Mouse (Mus musculus): ENCODE results near the gene Jak3. TPM values are rescaled to one million over a fixed set of nuclear protein-coding genes. Genes with fewer than 3 reads are reported as not detected.
"Not testable (repeated sequence)": the region's sequence is repeated elsewhere in the genome, so short reads cannot be mapped to it uniquely, and the experiment has no call there.

The Jak3 gene
- polyA plus RNA-seq, 1 experiment from 2014 or later: 0.99 TPM

- ATAC-seq (ENCODE audit: low FRiP score): no peak
- DNase-seq (ENCODE audit: low spot score): no peak
- WGBS: 2% methylated on average over 8 of the region's 8 CpGs
- peaks cover 100% of the 10 kb centered on the region for H3K27me3 ChIP-seq (ENCODE audit: control insufficient read depth, insufficient read depth, low read length)
- no peak overlapping the region for H3K4me2 ChIP-seq (replicated peaks; ENCODE audit: low read depth, low read length)
- no peak overlapping the region for H3K9ac ChIP-seq (ENCODE audit: low read depth, low read length)
- H3K4me1 ChIP-seq (replicated peaks; ENCODE audit: control insufficient read depth, insufficient read depth, low read length): 0 out of 2 replicates have a peak, but pooled peaks cover 3% of the 10 kb centered on the region
- no peaks in the 10 kb centered on the region for H3K9me3 ChIP-seq (ENCODE audit: control insufficient read depth, low read length)
- no peaks in the 10 kb centered on the region for H3K36me3 ChIP-seq (ENCODE audit: control insufficient read depth, insufficient read depth, low read length)
- H3K27ac ChIP-seq (ENCODE audit: low read depth, low read length): no peak overlapping the region
- peak overlapping the region; percentile 1; the same call in 1 of the 2 replicates for H3K4me3 ChIP-seq (ENCODE audit: low read depth, low read length)
These were observed 11.5 kb downstream of the Jak3 start for GRCm38 (mm10) chr8:71687616-71688015.

GRCm38 (mm10) chr8:71689028-71689427 lies 12.9 kb downstream of the Jak3 start, which contains the start of gene Insl3:
Insl3 (plus strand) TSS chr8:71689214.
- Histone ChIP-seq H3K36me3 (ENCODE audit: control insufficient read depth, insufficient read depth, low read length) (no peaks in the 10 kb centered on the region), H3K27ac (ENCODE audit: low read depth, low read length) (no peak within 1 kb of the TSS), H3K4me2 (replicated peaks; ENCODE audit: low read depth, low read length) (no peak within 1 kb of the TSS), H3K4me3 (ENCODE audit: low read depth, low read length) (no peak within 1 kb of the TSS), H3K4me1 (replicated peaks; ENCODE audit: control insufficient read depth, insufficient read depth, low read length) (peaks cover 6% of the 10 kb centered on the region; the same call in 1 of the 2 replicates), H3K9me3 (ENCODE audit: control insufficient read depth, low read length) (no peaks in the 10 kb centered on the region), H3K9ac (ENCODE audit: low read depth, low read length) (no peak within 1 kb of the TSS), H3K27me3 (ENCODE audit: control insufficient read depth, insufficient read depth, low read length) (peaks cover 100% of the 10 kb centered on the region)
- WGBS: 7% methylated on average over 33 of the region's 33 CpGs
- DNase-seq (ENCODE audit: low spot score): no peak
- ATAC-seq (ENCODE audit: low FRiP score): no peak

GRCm38 (mm10) chr8:71692509-71692908 lies 16.4 kb downstream of the Jak3 start:
- Histone ChIP-seq H3K4me2 (replicated peaks; ENCODE audit: low read depth, low read length) (no peak overlapping the region), H3K4me3 (ENCODE audit: low read depth, low read length) (no peak overlapping the region; the same call in 1 of the 2 replicates), H3K9me3 (ENCODE audit: control insufficient read depth, low read length) (no peaks in the 10 kb centered on the region), H3K9ac (ENCODE audit: low read depth, low read length) (no peak overlapping the region), H3K36me3 (ENCODE audit: control insufficient read depth, insufficient read depth, low read length) (no peaks in the 10 kb centered on the region), H3K27me3 (ENCODE audit: control insufficient read depth, insufficient read depth, low read length) (peaks cover 88% of the 10 kb centered on the region), H3K4me1 (replicated peaks; ENCODE audit: control insufficient read depth, insufficient read depth, low read length) (peaks cover 6% of the 10 kb centered on the region; the same call in 1 of the 2 replicates), H3K27ac (ENCODE audit: low read depth, low read length) (no peak overlapping the region)
- DNase-seq (ENCODE audit: low spot score) (no peak), ATAC-seq (ENCODE audit: low FRiP score) (no peak)
- 5% methylated on average over 30 of the region's 30 CpGs for WGBS

- Histone ChIP-seq H3K27me3 (ENCODE audit: control insufficient read depth, insufficient read depth, low read length) (peaks cover 81% of the 10 kb centered on the region), H3K4me2 (replicated peaks; ENCODE audit: low read depth, low read length) (no peak overlapping the region), H3K4me1 (replicated peaks; ENCODE audit: control insufficient read depth, insufficient read depth, low read length) (peaks cover 6% of the 10 kb centered on the region; the same call in 1 of the 2 replicates), H3K4me3 (ENCODE audit: low read depth, low read length) (peak overlapping the region; percentile 8; the same call in 1 of the 2 replicates), H3K36me3 (ENCODE audit: control insufficient read depth, insufficient read depth, low read length) (no peaks in the 10 kb centered on the region), H3K27ac (ENCODE audit: low read depth, low read length) (no peak overlapping the region), H3K9me3 (ENCODE audit: control insufficient read depth, low read length) (no peaks in the 10 kb centered on the region), H3K9ac (ENCODE audit: low read depth, low read length) (no peak overlapping the region)
- peak; percentile 43 for DNase-seq (ENCODE audit: low spot score)
- no peak for ATAC-seq (ENCODE audit: low FRiP score)
- WGBS: 11% methylated on average over 68 of the region's 68 CpGs
These were observed 17.3 kb downstream of the Jak3 start for GRCm38 (mm10) chr8:71693166-71694041.

- ATAC-seq (ENCODE audit: low FRiP score); H3K4me2 ChIP-seq (replicated peaks; ENCODE audit: low read depth, low read length); H3K36me3 ChIP-seq (ENCODE audit: control insufficient read depth, insufficient read depth, low read length); H3K4me1 ChIP-seq (replicated peaks; ENCODE audit: control insufficient read depth, insufficient read depth, low read length); H3K27ac ChIP-seq (ENCODE audit: low read depth, low read length); H3K9ac ChIP-seq (ENCODE audit: low read depth, low read length); DNase-seq (ENCODE audit: low spot score); H3K9me3 ChIP-seq (ENCODE audit: control insufficient read depth, low read length); H3K4me3 ChIP-seq (ENCODE audit: low read depth, low read length): not testable (repeated sequence)
- WGBS: 64% methylated on average over 12 of the region's 12 CpGs
- H3K27me3 ChIP-seq (ENCODE audit: control insufficient read depth, insufficient read depth, low read length): peaks cover 73% of the 10 kb centered on the region
These were observed 19.4 kb downstream of the Jak3 start for GRCm38 (mm10) chr8:71695456-71695855.

- Histone ChIP-seq H3K9me3 (ENCODE audit: control insufficient read depth, low read length) (no peaks in the 10 kb centered on the region), H3K4me3 (ENCODE audit: low read depth, low read length) (no peak overlapping the region), H3K4me2 (replicated peaks; ENCODE audit: low read depth, low read length) (no peak overlapping the region), H3K4me1 (replicated peaks; ENCODE audit: control insufficient read depth, insufficient read depth, low read length) (no peaks in the 10 kb centered on the region), H3K36me3 (ENCODE audit: control insufficient read depth, insufficient read depth, low read length) (no peaks in the 10 kb centered on the region), H3K27me3 (ENCODE audit: control insufficient read depth, insufficient read depth, low read length) (peaks cover 47% of the 10 kb centered on the region), H3K27ac (ENCODE audit: low read depth, low read length) (no peak overlapping the region), H3K9ac (ENCODE audit: low read depth, low read length) (no peak overlapping the region)
- 0 out of 2 replicates have a peak, but pooled peaks have one; percentile 40 for ATAC-seq (ENCODE audit: low FRiP score)
- 10% methylated on average over 29 of the region's 29 CpGs for WGBS
- DNase-seq (ENCODE audit: low spot score): peak; percentile 25
These were observed 24.6 kb downstream of the Jak3 start for GRCm38 (mm10) chr8:71700493-71701269.

GRCm38 (mm10) chr8:71701414-71702086 lies 25.5 kb downstream of the Jak3 start, which contains the start of gene B3gnt3:
B3gnt3 (minus strand) TSS chr8:71701789.
- H3K27ac ChIP-seq (ENCODE audit: low read depth, low read length): no peak within 1 kb of the TSS
- H3K27me3 ChIP-seq (ENCODE audit: control insufficient read depth, insufficient read depth, low read length): peaks cover 46% of the 10 kb centered on the region
- no peaks in the 10 kb centered on the region for H3K36me3 ChIP-seq (ENCODE audit: control insufficient read depth, insufficient read depth, low read length)
- no peak within 1 kb of the TSS for H3K4me3 ChIP-seq (ENCODE audit: low read depth, low read length)
- no peaks in the 10 kb centered on the region for H3K4me1 ChIP-seq (replicated peaks; ENCODE audit: control insufficient read depth, insufficient read depth, low read length)
- H3K9ac ChIP-seq (ENCODE audit: low read depth, low read length): no peak within 1 kb of the TSS
- no peak within 1 kb of the TSS for H3K4me2 ChIP-seq (replicated peaks; ENCODE audit: low read depth, low read length)
- ATAC-seq (ENCODE audit: low FRiP score) (no peak), DNase-seq (ENCODE audit: low spot score) (peak; percentile 12)
- H3K9me3 ChIP-seq (ENCODE audit: control insufficient read depth, low read length): no peaks in the 10 kb centered on the region
- WGBS: 18% methylated on average over 25 of the region's 34 CpGs

GRCm38 (mm10) chr8:71702087-71702432 lies 26.0 kb downstream of the Jak3 start:
- ATAC-seq (ENCODE audit: low FRiP score) (no peak), DNase-seq (ENCODE audit: low spot score) (peak; percentile 3)
- no peak overlapping the region for H3K4me3 ChIP-seq (ENCODE audit: low read depth, low read length)
- no peak overlapping the region for H3K4me2 ChIP-seq (replicated peaks; ENCODE audit: low read depth, low read length)
- H3K27me3 ChIP-seq (ENCODE audit: control insufficient read depth, insufficient read depth, low read length): peaks cover 42% of the 10 kb centered on the region
- no peaks in the 10 kb centered on the region for H3K4me1 ChIP-seq (replicated peaks; ENCODE audit: control insufficient read depth, insufficient read depth, low read length)
- no peaks in the 10 kb centered on the region for H3K9me3 ChIP-seq (ENCODE audit: control insufficient read depth, low read length)
- no peak overlapping the region for H3K27ac ChIP-seq (ENCODE audit: low read depth, low read length)
- no peaks in the 10 kb centered on the region for H3K36me3 ChIP-seq (ENCODE audit: control insufficient read depth, insufficient read depth, low read length)
- H3K9ac ChIP-seq (ENCODE audit: low read depth, low read length): no peak overlapping the region
- 34% methylated on average over 4 of the region's 4 CpGs for WGBS

Measured in hindbrain, embryonic 11.5 days (tissue).